8 mouse cellular contexts compared by ENCODE assay signal in genomic region chr10:38965075-38965781, GRCm38 (mm10). TPM values are rescaled to one million over a fixed set of nuclear protein-coding genes. Genes with fewer than 3 reads are reported as not detected.
A peak's percentile ranks its signal among the peaks of the same experiment; 100 is the strongest.
DNase-seq lines count a peak whose midpoint lies in the region; ATAC-seq and TF ChIP-seq lines count a peak whose summit lies in the region.

Gene Lama4 (plus strand): TSS chr10:38965515.

- no peak for ATAC-seq in cerebellum, adult (ENCODE audit: insufficient number of reproducible peaks, low FRiP score, low TSS enrichment)
- ATAC-seq in heart, embryonic 11.5 days (replicated peaks; ENCODE audit: insufficient number of reproducible peaks, low FRiP score, low TSS enrichment), result peak; percentile 81
- peak; percentile 82 for ATAC-seq in kidney, embryonic 14.5 days (ENCODE audit: low FRiP score, low TSS enrichment)
- no peak; the same call in 1 of the 2 replicates for ATAC-seq in liver, embryonic 12.5 days
- ATAC-seq in neural tube, embryonic 12.5 days (ENCODE audit: low FRiP score, low read depth), result peak; percentile 78

- peak within 1 kb of the TSS; percentile 78 for H3K4me2 ChIP-seq in heart, embryonic 11.5 days
- peak within 1 kb of the TSS; percentile 77 for H3K4me2 ChIP-seq in kidney, embryonic 14.5 days (replicated peaks; ENCODE audit: low read depth, low read length)
- peak within 1 kb of the TSS; percentile 59 for H3K4me2 ChIP-seq in liver, embryonic 12.5 days
- peak within 1 kb of the TSS; percentile 72 for H3K4me2 ChIP-seq in neural tube, embryonic 12.5 days (replicated peaks)

- no peaks in the 10 kb centered on the region for H3K9me3 ChIP-seq in heart, embryonic 11.5 days (replicated peaks; ENCODE audit: control insufficient read depth, low read length)
- no peaks in the 10 kb centered on the region for H3K9me3 ChIP-seq in kidney, embryonic 14.5 days (ENCODE audit: control insufficient read depth, low read length)
- no peaks in the 10 kb centered on the region for H3K9me3 ChIP-seq in liver, embryonic 12.5 days (replicated peaks)
- no peaks in the 10 kb centered on the region for H3K9me3 ChIP-seq in neural tube, embryonic 12.5 days

- H3K27ac ChIP-seq in embryonic fibroblast, embryonic 13.5 days (ENCODE audit: insufficient read depth, low read length), result peak within 1 kb of the TSS; percentile 53
- H3K27ac ChIP-seq in heart, embryonic 11.5 days (ENCODE audit: low read depth, low read length), result peak within 1 kb of the TSS; percentile 92
- H3K27ac ChIP-seq in kidney, embryonic 14.5 days (ENCODE audit: low read depth, low read length), result peak within 1 kb of the TSS; percentile 67
- H3K27ac ChIP-seq in liver, embryonic 12.5 days, result no peak within 1 kb of the TSS
- H3K27ac ChIP-seq in neural tube, embryonic 12.5 days, result 0 out of 2 replicates have a peak within 1 kb of the TSS, but pooled peaks have one; percentile 20

- H3K36me3 ChIP-seq in heart, embryonic 11.5 days (ENCODE audit: control insufficient read depth, insufficient read depth, low read length), result no peaks in the 10 kb centered on the region
- no peaks in the 10 kb centered on the region for H3K36me3 ChIP-seq in kidney, embryonic 14.5 days (ENCODE audit: control insufficient read depth, insufficient read depth, low read length)
- no peaks in the 10 kb centered on the region for H3K36me3 ChIP-seq in liver, embryonic 12.5 days
- H3K36me3 ChIP-seq in neural tube, embryonic 12.5 days, result no peaks in the 10 kb centered on the region

- 3% methylated on average over 24 of the region's 24 CpGs for WGBS in heart, embryonic 11.5 days (ENCODE audit: insufficient replicate concordance)
- 3% methylated on average over 24 of the region's 24 CpGs for WGBS in kidney, embryonic 14.5 days
- 6% methylated on average over 24 of the region's 24 CpGs for WGBS in liver, embryonic 12.5 days (ENCODE audit: insufficient replicate concordance)
- WGBS in neural tube, embryonic 12.5 days, result 6% methylated on average over 24 of the region's 24 CpGs

- peak; percentile 63 to 69 for DNase-seq in cerebellum, postnatal 10 days
- peak; percentile 3 to 11 for DNase-seq in thymus, postnatal 36 days

- H3K27me3 ChIP-seq in heart, embryonic 11.5 days (ENCODE audit: control insufficient read depth, insufficient read depth, low read length), result no peaks in the 10 kb centered on the region
- H3K27me3 ChIP-seq in kidney, embryonic 14.5 days (ENCODE audit: control insufficient read depth, insufficient read depth, low read length), result no peaks in the 10 kb centered on the region
- peaks cover 22% of the 10 kb centered on the region for H3K27me3 ChIP-seq in liver, embryonic 12.5 days (replicated peaks)
- no peaks in the 10 kb centered on the region for H3K27me3 ChIP-seq in neural tube, embryonic 12.5 days (replicated peaks)

- TF ChIP-seq CTCF in embryonic fibroblast, embryonic 13.5 days (IDR thresholded peaks at IDR 0.05; ENCODE audit: borderline replicate concordance, insufficient read depth, low read length), result no peak

- H3K9ac ChIP-seq in heart, embryonic 11.5 days (ENCODE audit: low read depth, low read length), result peak within 1 kb of the TSS; percentile 88
- H3K9ac ChIP-seq in kidney, embryonic 14.5 days (ENCODE audit: low read depth, low read length), result peak within 1 kb of the TSS; percentile 67
- H3K9ac ChIP-seq in liver, embryonic 12.5 days, result no peak within 1 kb of the TSS
- H3K9ac ChIP-seq in neural tube, embryonic 12.5 days, result peak within 1 kb of the TSS; percentile 55

- peak; percentile 90 for TF ChIP-seq POLR2A in embryonic fibroblast, embryonic 13.5 days (IDR thresholded peaks at IDR 0.05; ENCODE audit: low read depth, low read length)

- H3K4me3 ChIP-seq in embryonic fibroblast, embryonic 13.5 days (ENCODE audit: insufficient read depth, low read length), result peak within 1 kb of the TSS; percentile 62
- peak within 1 kb of the TSS; percentile 78 for H3K4me3 ChIP-seq in heart, embryonic 11.5 days (ENCODE audit: low read depth, low read length)
- peak within 1 kb of the TSS; percentile 63 for H3K4me3 ChIP-seq in kidney, embryonic 14.5 days (ENCODE audit: low read length)
- H3K4me3 ChIP-seq in liver, embryonic 12.5 days, result peak within 1 kb of the TSS; percentile 36
- peak within 1 kb of the TSS; percentile 38 for H3K4me3 ChIP-seq in neural tube, embryonic 12.5 days

- H3K4me1 ChIP-seq in embryonic fibroblast, embryonic 13.5 days (ENCODE audit: control insufficient read depth, insufficient read depth, low read length), result no peaks in the 10 kb centered on the region; the same call in 1 of the 2 replicates
- peaks cover 29% of the 10 kb centered on the region for H3K4me1 ChIP-seq in heart, embryonic 11.5 days (ENCODE audit: control insufficient read depth, insufficient read depth, low read length)
- peaks cover 13% of the 10 kb centered on the region for H3K4me1 ChIP-seq in kidney, embryonic 14.5 days (ENCODE audit: control insufficient read depth, insufficient read depth, low read length)
- no peaks in the 10 kb centered on the region for H3K4me1 ChIP-seq in liver, embryonic 12.5 days
- peaks cover 10% of the 10 kb centered on the region; the same call in 1 of the 2 replicates for H3K4me1 ChIP-seq in neural tube, embryonic 12.5 days

RNA-seq across cellular contexts. Expression of gene Lama4, which starts in this region (rescaled TPM):
- 88.0 and 177 TPM in 2 replicates for polyA plus RNA-seq in embryonic fibroblast, embryonic 13.5 days (2011; ENCODE audit: insufficient read length, low read depth, missing spikeins)
- 91.8 and 120 TPM in 2 replicates for polyA plus RNA-seq in heart, embryonic 11.5 days (2014; fragmentation: Nextera tagmentation; extraction: Ambion mirVana)
- 40.9 and 71.5 TPM in 2 replicates for polyA plus RNA-seq in kidney, embryonic 14.5 days (2014; fragmentation: Nextera tagmentation; extraction: Ambion mirVana)
- 2.8 and 3.2 TPM in 2 replicates for polyA plus RNA-seq in liver, embryonic 12.5 days (2016; fragmentation: Nextera tagmentation; extraction: Ambion mirVana)
- 34.9 and 40.7 TPM in 2 replicates for polyA plus RNA-seq in neural tube, embryonic 12.5 days (2016; fragmentation: Nextera tagmentation; extraction: Ambion mirVana)

Comparison
In these comparisons a context has a peak if more than half of its experiments do, and no peak if none do; other contexts are left out.
1. ATAC-seq: peak in heart, embryonic 11.5 days (single experiment), kidney, embryonic 14.5 days (single experiment) and neural tube, embryonic 12.5 days (single experiment); none in cerebellum, adult (single experiment) and liver, embryonic 12.5 days (single experiment).
2. Peak in every context shown above with its lines, with median percentiles within 50 percentile points of each other: H3K4me3 ChIP-seq and H3K4me2 ChIP-seq.